Mouse (Mus musculus) MEL (cell line): ENCODE data around the gene Zdhhc21.

ENCODE experiments used
- CTCF ChIP-seq, 3 experiments: IDR thresholded peaks in 2 of 3; conservative IDR thresholded peaks in 1 of 3; 2 replicates each; pipeline ENCODE4 v1.5.1; 2011 to 2012; ENCODE audit warnings: low read length in 3 of 3, low read depth in 2 of 3, mild to moderate bottlenecking in 2 of 3, improper control_type of control experiment in 1 of 3, inconsistent platforms in 1 of 3, mixed read lengths in 1 of 3, moderate library complexity in 1 of 3; ENCODE audit not compliant: control insufficient read depth in 1 of 3, insufficient read depth in 1 of 3, poor library complexity in 1 of 3, severe bottlenecking in 1 of 3
- ETS1 ChIP-seq: IDR thresholded peaks from 2 replicates; pipeline ENCODE4 v1.6.1; 2012; ENCODE audit warnings: low read depth, mild to moderate bottlenecking, inconsistent platforms, low read length, improper control_type of control experiment, moderate library complexity
- GABPA ChIP-seq: IDR thresholded peaks from 2 replicates; pipeline ENCODE4 v1.6.1; 2012; ENCODE audit warnings: low read depth, mild to moderate bottlenecking, inconsistent platforms, low read length, improper control_type of control experiment, moderate library complexity
- GATA1 ChIP-seq: IDR thresholded peaks from 2 replicates; pipeline ENCODE4 v1.6.1; 2011; ENCODE audit warnings: low read depth, low read length, improper control_type of control experiment
- MAFK ChIP-seq: IDR thresholded peaks from 2 replicates; pipeline ENCODE4 v1.6.1; 2011; ENCODE audit warnings: low read depth, mild to moderate bottlenecking, low read length, improper control_type of control experiment, borderline replicate concordance
- POLR2A ChIP-seq, 2 experiments: IDR thresholded peaks; 2 replicates each; pipeline ENCODE4 v1.6.1; 2011 to 2012; ENCODE audit warnings: low read length in 2 of 2, mild to moderate bottlenecking in 2 of 2, control low read depth in 1 of 2, improper control_type of control experiment in 1 of 2, low read depth in 1 of 2, moderate library complexity in 1 of 2; ENCODE audit not compliant: control insufficient read depth in 1 of 2, insufficient read depth in 1 of 2, poor library complexity in 1 of 2

DNA sequence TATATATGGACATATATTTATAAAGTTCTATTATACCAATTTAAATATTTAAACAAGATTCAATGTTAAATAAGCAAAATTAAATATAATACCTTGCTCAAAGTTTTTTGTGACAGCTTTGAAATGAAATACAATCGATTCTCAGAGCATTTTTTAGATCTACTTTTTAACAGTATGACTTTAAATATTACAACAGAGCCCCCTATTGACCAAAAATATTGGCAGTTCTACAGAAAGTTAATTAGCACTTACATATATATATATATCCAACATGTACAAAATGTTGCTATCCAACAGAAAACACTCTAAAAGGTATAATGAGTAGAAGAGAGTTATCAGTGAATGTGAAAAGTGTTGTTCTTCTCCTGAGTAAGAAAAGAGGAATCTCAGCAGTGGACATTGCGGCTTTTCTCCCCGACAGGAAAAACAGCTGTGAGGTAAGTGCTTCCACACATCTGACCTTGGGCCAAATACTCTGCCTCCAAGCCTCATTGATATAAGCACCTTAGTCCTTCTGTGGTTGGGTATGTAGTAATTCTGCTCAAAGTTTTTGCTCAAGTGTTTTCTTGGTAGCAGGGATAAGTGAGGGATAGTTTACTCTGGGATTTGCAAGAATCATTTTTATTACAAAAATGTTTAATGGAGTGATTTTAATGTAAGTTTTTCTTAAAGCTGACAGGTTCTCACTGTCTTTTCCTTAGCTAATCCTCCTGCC lies 22.1 kb downstream of the Zdhhc21 start:
- TF ChIP-seq MAFK (no peak), POLR2A (IDR thresholded peaks at IDR 0.05; ENCODE audit: control insufficient read depth in 1 of 2, insufficient read depth in 1 of 2, low read depth in 1 of 2, low read length in 2 of 2, poor library complexity in 1 of 2) (no peak), CTCF (IDR thresholded peaks at IDR 0.05 in 2 of 3, conservative IDR thresholded peaks at IDR 0.05 in 1 of 3; ENCODE audit: control insufficient read depth in 1 of 3, insufficient read depth in 1 of 3, low read depth in 2 of 3, low read length in 3 of 3, poor library complexity in 1 of 3, severe bottlenecking in 1 of 3) (peak in 1 of 3 experiments; percentile 39; a peak in 2 of 6 replicates), ETS1 (no peak), GABPA (no peak), GATA1 (no peak)
